Mouse (Mus musculus) limb, embryonic 11.5 days (tissue): ENCODE measurements around the gene Gm30302. TPM values are rescaled to one million over a fixed set of nuclear protein-coding genes. Genes with fewer than 3 reads are reported as not detected.

Experiments
- polyA plus RNA-seq: library from polyadenylated mRNA; unstranded; fragments of >200 nt; fragmentation: Nextera tagmentation; extraction: Ambion mirVana; gene quantifications from 2 replicates; pipeline ENCODE4 v1.2.1, GENCODE M21; 2014

Gene Gm30302
- polyA plus RNA-seq, 1 experiment from 2014 or later: not detected

Other genes starting within 250 kb of the Gm30302 start
- 0.49 and 0.50 TPM in 2 replicates for gene Omd, start 216.5 kb downstream of the Gm30302 start, polyA plus RNA-seq
- gene Ogn, start 191.0 kb downstream of the Gm30302 start, polyA plus RNA-seq: 5.7 and 5.9 TPM in 2 replicates
- gene Cenpp, start 146.2 kb downstream of the Gm30302 start, polyA plus RNA-seq: 38.6 TPM in 2 replicates
- 19.6 and 22.6 TPM in 2 replicates for gene Nol8, start 145.9 kb downstream of the Gm30302 start, polyA plus RNA-seq
- 95.2 and 107 TPM in 2 replicates for gene Iars, start 116.9 kb downstream of the Gm30302 start, polyA plus RNA-seq